In genomic region chr11:79129388-79130356, GRCm38 (mm10) we compare ENCODE assay signal across 17 mouse cellular contexts. TPM values are rescaled to one million over a fixed set of nuclear protein-coding genes. Genes with fewer than 3 reads are reported as not detected.
DNase-seq lines count a peak whose midpoint lies in the region; ATAC-seq lines count a peak whose summit lies in the region.
"Had no signal": no experiment of that assay in that cellular context is flagged by ENCODE, and none has a peak within 500 bp of the region (broad histone marks: within the 10 kb centered on the region; RNA-seq: fewer than 3 reads in every experiment).

No protein-coding gene starts in this region.

- H3K27me3 ChIP-seq in hindbrain, embryonic 10.5 days (ENCODE audit: insufficient read depth, poor library complexity, severe bottlenecking), result no peaks in the 10 kb centered on the region
- no peaks in the 10 kb centered on the region for H3K27me3 ChIP-seq in hindbrain, embryonic 11.5 days (ENCODE audit: control insufficient read depth, insufficient read depth, low read length)
- H3K27me3 ChIP-seq: embryonic facial prominence, embryonic 12.5 days; limb, embryonic 12.5 days; lung, embryonic 15.5 days had no signal

- H3K4me1 ChIP-seq in hindbrain, embryonic 10.5 days (replicated peaks), result peaks cover 23% of the 10 kb centered on the region
- no peaks in the 10 kb centered on the region for H3K4me1 ChIP-seq in hindbrain, embryonic 11.5 days (replicated peaks; ENCODE audit: control insufficient read depth, insufficient read depth, low read length)

- H3K4me2 ChIP-seq in hindbrain, embryonic 11.5 days (replicated peaks; ENCODE audit: low read depth, low read length), result no peak overlapping the region
- H3K4me2 ChIP-seq: embryonic facial prominence, embryonic 12.5 days; limb, embryonic 12.5 days; lung, embryonic 15.5 days had no signal

- H3K9me3 ChIP-seq in hindbrain, embryonic 10.5 days, result no peaks in the 10 kb centered on the region
- H3K9me3 ChIP-seq in hindbrain, embryonic 11.5 days (ENCODE audit: control insufficient read depth, low read length), result no peaks in the 10 kb centered on the region
- H3K9me3 ChIP-seq: forebrain, embryonic 10.5 days; limb, embryonic 12.5 days; lung, embryonic 15.5 days had no signal

- H3K9ac ChIP-seq in hindbrain, embryonic 11.5 days (ENCODE audit: low read depth, low read length), result no peak overlapping the region
- H3K9ac ChIP-seq: embryonic facial prominence, embryonic 12.5 days; limb, embryonic 12.5 days; lung, embryonic 15.5 days had no signal

- no peak overlapping the region for H3K4me3 ChIP-seq in hindbrain, embryonic 10.5 days
- H3K4me3 ChIP-seq in hindbrain, embryonic 11.5 days (ENCODE audit: low read depth, low read length), result no peak overlapping the region
- H3K4me3 ChIP-seq: embryonic facial prominence, embryonic 12.5 days; forebrain, embryonic 10.5 days; limb, embryonic 12.5 days; lung, embryonic 15.5 days had no signal

- 79% methylated on average over 13 of the region's 13 CpGs for WGBS in hindbrain, embryonic 10.5 days
- 83% methylated on average over 13 of the region's 13 CpGs for WGBS in hindbrain, embryonic 11.5 days

- DNase-seq in hindbrain, embryonic 10.5 days (ENCODE audit: low spot score), result no peak
- no peak for DNase-seq in hindbrain, embryonic 11.5 days (ENCODE audit: low spot score)
- peak; percentile 36 for DNase-seq in thymus, postnatal 14 days
- no peak for DNase-seq in thymus, adult 18-20 months
- DNase-seq in induced T-regulatory cell, adult 2 months (ENCODE audit: low read depth), result peak; percentile 92
- no peak for DNase-seq in embryo, embryonic 10 days (ENCODE audit: low spot score)
- DNase-seq in MN1 (ENCODE audit: low spot score), result no peak
- DNase-seq: cerebellum, adult 11 months; cerebellum, postnatal 36 days; heart, postnatal 10 days; kidney, postnatal 25 days; layer of hippocampus, postnatal 36 days; right cerebral cortex, postnatal 14 days had no signal

- peak overlapping the region; percentile 56; the same call in 1 of the 2 replicates for H3K27ac ChIP-seq in hindbrain, embryonic 10.5 days
- H3K27ac ChIP-seq in hindbrain, embryonic 11.5 days (ENCODE audit: low read depth, low read length), result no peak overlapping the region
- H3K27ac ChIP-seq: embryonic facial prominence, embryonic 12.5 days; forebrain, embryonic 10.5 days; limb, embryonic 12.5 days; lung, embryonic 15.5 days had no signal

- ATAC-seq in hindbrain, embryonic 11.5 days (ENCODE audit: low FRiP score), result no peak

- 0 out of 2 replicates have a peak, but pooled peaks cover 6% of the 10 kb centered on the region for H3K36me3 ChIP-seq in hindbrain, embryonic 10.5 days
- H3K36me3 ChIP-seq in hindbrain, embryonic 11.5 days (ENCODE audit: control insufficient read depth, insufficient read depth, low read length), result no peaks in the 10 kb centered on the region
- H3K36me3 ChIP-seq: embryonic facial prominence, embryonic 12.5 days; forebrain, embryonic 10.5 days; limb, embryonic 12.5 days; lung, embryonic 15.5 days had no signal

RNA-seq across cellular contexts. Expression of gene Ksr1, which starts 16.5 kb away (rescaled TPM):
- polyA plus RNA-seq in hindbrain, embryonic 10.5 days (2016; fragmentation: Nextera tagmentation; extraction: Ambion mirVana), result 2.7 and 5.2 TPM in 2 replicates
- 3.9 and 4.3 TPM in 2 replicates for polyA plus RNA-seq in hindbrain, embryonic 11.5 days (2014; fragmentation: Nextera tagmentation; extraction: Ambion mirVana)

Comparison
In these comparisons a context has a peak if more than half of its experiments do, and no peak if none do; other contexts are left out.
1. DNase-seq: peak in thymus, postnatal 14 days (single experiment) and induced T-regulatory cell, adult 2 months (single experiment); none in hindbrain, embryonic 10.5 days (single experiment), hindbrain, embryonic 11.5 days (single experiment), thymus, adult 18-20 months (0 of 2), embryo, embryonic 10 days (single experiment) and MN1 (single experiment).